Mouse (Mus musculus) duodenum, adult 2 months (tissue): ENCODE results near the gene Cdrt4. TPM values are rescaled to one million over a fixed set of nuclear protein-coding genes. Genes with fewer than 3 reads are reported as not detected.

Experiments used
- polyA plus RNA-seq: library from polyadenylated mRNA; depleted of rRNA; stranded (reverse); fragments of >200 nt; gene quantifications from 2 replicates; pipeline ENCODE4 v1.2.3, GENCODE M21; 2012; ENCODE audit warnings: low replicate concordance; rRNA removed

Cdrt4 gene
- polyA plus RNA-seq: not detected in 2 replicates

DNA sequence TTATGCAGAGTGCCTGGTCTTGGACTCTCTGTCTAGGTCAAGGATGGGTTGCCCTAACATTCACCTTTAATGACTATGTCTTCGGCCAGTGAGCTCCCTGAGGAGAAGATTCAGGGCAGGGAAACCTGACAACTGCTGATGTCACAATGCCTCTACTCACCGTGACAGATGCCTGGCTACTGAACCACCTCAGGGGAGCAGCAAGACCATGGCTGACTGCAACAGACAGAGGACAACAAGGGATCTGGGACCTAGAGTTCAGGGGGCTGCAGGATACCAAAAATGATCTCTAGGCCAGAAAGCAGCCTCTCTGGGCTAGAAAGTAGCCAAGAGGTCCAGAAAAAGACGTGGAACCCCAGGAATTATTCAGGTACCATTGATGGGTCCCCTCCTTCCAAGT, at the start of gene Cdrt4:
Gene Cdrt4 (plus strand): TSS at position 182 of the 400 bp plus-strand sequence.

Other genes starting within 250 kb of the Cdrt4 start
- gene Zfp287, start 219.3 kb upstream of the Cdrt4 start, polyA plus RNA-seq: 0.39 and 0.88 TPM in 2 replicates
- not detected in 2 replicates for gene Gm10428, start 198.1 kb upstream of the Cdrt4 start, polyA plus RNA-seq
- gene Zfp286, start 161.7 kb upstream of the Cdrt4 start, polyA plus RNA-seq: 0.09 and 0.16 TPM in 2 replicates
- 5.0 and 5.5 TPM in 2 replicates for gene Trim16, start 131.0 kb upstream of the Cdrt4 start, polyA plus RNA-seq
- gene Fbxw10, start 104.1 kb upstream of the Cdrt4 start, polyA plus RNA-seq: 0.07 and 0.11 TPM in 2 replicates
- 3.1 and 3.8 TPM in 2 replicates for gene Tvp23b, start 71.7 kb upstream of the Cdrt4 start, polyA plus RNA-seq
- gene Tekt3, start 110.5 kb downstream of the Cdrt4 start, polyA plus RNA-seq: not detected in 2 replicates
- 15.4 and 258 TPM in 2 replicates for gene Pmp22, start 177.8 kb downstream of the Cdrt4 start, polyA plus RNA-seq